Mouse (Mus musculus) thymus, postnatal 4 days (tissue): Measurements from ENCODE around the gene Cdc14a.

Source experiments
- DNase-seq: peaks from one replicate; pipeline ENCODE4 v3.0.0; 2021

The Cdc14a gene

DNA sequence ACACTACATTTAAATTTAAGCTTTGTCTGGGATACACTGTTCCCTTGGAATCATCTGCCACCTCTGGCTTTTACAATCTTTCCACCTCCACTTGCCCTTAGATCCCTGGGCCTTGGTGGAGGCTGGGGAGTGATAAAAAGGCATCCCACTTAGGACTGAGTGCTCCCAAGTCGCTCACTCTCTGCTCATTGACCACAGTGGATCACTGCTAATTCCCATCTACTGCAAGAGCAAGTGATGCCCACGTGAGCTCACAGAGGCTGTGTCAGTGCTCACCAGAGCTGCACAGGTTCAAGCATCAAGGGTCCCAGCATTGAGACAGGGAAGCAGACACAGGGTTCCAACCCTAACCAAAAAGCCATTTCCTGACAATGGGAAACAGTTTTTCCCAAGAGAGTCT, 98.3 kb downstream of the Cdc14a start:
- DNase-seq = no peak

DNA sequence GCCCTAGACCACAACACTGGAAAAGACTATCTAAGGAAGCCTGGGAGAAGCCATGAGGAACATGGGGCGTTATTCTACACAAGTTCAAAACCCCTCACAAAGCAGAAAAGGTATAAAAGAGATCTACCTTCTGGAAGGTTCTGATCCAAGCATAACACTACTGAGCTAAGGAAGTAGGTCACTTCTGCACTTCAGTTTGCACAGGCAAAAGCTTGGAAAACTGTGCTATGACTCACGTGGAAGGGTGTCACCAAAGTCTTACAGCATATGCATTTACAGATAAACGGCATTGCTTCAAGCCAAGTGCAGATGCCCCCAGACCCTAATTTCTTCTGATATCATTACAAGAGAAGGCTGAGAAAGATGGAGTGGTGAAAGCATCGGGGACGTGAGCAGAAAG, 104.1 kb downstream of the Cdc14a start:
- DNase-seq = no peak

DNA sequence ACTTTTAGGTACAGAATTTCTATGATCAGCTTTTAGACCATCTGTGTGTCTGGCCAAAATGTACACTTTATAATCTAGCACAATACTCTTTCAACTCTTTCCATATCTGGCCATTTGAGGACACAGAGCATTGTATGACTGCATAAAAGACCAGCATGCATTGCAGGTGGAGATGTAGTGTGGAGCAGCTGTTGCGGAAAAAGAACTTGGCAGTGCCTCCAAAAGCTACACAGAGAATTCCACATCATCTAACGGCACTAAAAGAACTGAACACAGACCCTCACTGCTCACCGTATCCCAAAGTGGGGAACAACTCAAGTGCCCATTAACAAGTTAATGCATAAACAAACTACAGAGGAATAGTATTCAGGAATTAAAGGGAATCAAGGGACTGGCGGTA, 112.0 kb downstream of the Cdc14a start:
- DNase-seq = no peak

DNA sequence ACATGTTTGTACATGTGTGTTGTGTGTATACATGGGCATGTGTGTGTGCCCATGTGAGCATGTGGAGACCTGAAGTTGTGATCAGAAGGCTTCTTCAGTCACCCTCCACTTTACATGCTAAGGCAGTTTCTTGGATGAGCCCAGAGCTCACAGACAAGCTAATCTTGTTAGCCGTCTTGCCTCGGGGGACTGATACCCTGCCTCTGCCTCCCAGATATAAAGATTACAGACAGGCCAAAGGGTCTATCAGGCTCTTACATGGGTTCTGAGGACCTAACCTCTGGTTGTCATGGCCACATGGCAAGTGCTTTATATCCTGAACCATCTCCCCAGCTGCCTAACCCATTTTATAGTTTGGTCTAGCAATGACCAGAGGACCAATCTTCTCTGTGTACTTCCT, 112.7 kb downstream of the Cdc14a start:
- DNase-seq = no peak

DNA sequence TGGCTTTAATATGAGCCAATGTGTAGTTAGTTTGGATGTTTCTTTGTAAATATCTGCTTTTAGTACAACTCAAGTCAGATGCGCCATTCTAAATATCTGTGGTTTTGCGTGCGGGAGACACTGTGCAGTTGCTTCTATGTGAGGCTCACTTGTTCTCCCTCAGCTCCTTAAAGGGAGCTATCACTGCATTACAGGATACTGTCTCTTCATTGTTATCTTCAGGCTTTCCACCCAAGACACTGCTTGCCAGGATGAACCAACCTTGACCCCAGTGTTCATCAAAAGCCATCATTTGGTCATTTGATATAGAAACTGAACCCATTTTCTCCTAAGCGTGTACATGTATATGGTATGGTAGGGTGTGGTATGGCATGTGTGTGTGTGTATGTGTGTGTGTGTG, 113.2 kb downstream of the Cdc14a start:
- DNase-seq = no peak

DNA sequence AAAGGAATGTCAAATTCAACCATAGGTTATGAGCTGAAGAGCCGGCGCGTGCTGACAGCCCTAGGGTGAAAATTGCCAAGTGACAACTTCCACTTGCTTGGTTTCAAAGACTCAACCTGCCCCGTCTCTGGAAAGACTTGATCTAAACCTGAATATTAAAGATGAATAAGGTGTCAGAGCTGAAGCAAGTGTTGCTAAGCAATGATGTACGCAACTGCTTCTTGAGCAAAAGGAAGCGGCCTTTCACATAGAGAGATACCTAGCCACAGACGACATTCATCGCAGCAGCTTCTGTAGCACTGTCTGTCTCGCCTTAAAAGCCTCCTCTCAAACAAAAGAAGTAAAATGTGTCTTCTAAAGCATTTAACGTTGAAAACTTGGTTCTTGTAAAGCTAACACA, 113.8 kb downstream of the Cdc14a start:
- DNase-seq = no peak

DNA sequence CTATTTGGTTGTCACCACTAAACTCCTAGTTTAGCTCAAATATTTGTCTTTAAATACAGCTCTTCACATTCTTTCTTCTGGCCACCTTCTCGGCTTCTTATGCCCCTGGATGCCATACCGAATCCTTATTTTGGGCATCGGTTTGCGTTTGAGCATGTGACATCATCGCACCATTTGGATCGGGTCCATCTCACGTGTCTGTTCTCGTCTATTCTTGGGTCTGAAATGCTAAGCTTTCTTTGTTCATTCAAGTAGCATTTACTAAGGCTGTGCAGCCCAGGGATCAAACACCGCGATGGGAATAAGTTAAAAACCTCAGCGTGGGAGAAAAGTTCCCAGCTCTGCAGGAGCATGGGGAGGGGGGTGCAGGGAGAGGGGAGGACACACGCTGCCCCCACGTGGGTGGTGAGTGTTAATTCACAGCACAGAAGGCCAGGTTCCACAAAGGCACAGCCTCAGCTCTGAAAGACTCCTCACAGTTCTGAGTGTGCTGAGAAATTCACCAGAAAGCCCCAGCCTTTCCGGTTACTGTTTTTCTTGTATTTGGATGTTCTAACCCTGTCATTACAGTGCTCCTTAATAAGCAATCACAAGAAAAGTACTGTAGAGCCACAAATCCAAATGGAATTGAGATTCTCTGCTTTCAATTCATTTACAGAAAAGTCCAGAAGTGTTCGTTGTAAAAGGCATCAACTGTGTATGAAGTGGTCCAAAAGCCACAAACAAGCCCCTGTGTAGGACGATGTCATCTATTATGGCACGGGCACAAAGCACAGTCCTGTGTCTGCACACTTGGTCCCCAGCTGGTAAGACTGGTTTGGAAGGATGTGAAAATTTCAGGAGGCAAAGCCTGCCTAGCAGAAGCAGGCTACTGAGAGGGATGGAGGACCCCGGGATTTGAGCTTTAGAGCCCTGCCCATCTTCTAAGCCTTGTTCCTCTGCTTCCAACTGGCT, 118.8 kb downstream of the Cdc14a start:
- DNase-seq = no peak

DNA sequence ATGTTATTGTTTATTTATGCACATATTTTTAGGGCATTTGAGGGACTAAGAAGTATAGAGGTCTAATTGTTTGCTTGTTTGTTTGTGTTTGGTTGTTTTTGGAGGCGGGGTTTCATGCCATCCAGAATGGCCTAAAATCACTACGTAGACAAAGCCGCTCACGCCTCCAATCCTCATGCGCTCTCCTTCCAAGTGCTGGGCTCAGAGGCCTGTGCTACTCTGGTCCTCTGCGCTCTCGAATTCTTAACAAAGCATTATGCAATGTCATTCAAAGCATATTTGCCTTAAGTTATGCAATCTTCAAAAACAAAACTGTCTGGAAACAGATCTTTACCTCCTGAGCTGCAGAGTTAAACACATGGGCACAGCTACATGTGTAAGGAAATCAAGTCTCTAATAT, 121.3 kb downstream of the Cdc14a start:
- DNase-seq = no peak

DNA sequence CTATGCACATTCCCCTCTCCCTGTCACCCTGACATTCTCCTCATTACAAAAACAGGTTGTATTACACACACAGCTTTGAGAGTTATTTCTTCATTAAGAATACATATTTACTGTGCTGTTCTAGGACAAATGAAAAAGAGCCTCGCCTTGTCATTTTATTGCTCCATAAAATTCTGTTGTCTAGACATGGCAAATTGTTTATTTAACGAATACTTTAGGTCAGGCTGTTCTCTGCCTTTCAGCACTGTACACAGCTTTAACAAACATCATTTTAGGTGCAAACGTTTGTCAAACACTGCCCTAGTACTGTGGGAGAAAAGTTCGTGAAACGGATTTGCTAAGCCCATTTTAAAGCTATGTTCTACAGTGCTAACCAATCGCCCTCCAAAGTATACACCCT, 122.1 kb downstream of the Cdc14a start:
- DNase-seq = no peak

DNA sequence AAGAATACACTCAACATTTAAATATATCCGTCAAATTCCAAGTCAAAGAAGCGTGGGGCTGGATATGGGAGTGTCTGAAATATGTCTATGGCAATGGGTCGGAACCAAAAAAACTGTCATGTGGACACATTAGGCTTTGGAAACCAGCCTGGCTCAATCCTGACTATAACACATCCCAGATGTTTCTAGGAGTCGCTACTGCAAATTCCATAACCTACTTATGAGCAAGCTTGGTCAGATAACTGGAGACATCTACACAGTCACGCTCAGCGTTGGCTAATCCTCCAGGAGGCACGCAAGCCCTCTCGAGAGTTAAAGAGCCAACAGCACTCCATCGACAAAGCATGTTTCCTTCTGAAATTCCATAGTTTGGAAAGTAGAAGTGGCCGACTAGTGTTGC, 125.1 kb downstream of the Cdc14a start:
- no peak for DNase-seq

DNA sequence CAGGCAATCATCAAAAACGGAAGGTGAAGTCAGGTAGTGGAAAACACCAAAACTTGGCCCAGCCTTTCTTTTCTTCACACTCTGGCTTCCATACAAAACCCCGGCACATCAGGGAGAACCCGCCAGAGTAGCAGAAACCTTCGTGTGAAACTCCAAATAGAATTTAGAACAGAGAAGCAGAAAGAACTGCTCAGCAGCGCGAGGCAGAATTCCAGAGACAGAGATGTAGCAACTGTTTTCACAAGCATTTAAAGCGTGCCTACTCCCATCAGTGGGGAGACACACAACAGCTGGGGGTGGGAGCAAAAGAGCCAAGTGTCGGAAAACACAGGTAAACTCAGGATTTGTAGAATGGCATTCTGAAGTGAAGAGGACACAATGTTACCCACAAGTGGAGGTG, 125.8 kb downstream of the Cdc14a start:
- no peak for DNase-seq

DNA sequence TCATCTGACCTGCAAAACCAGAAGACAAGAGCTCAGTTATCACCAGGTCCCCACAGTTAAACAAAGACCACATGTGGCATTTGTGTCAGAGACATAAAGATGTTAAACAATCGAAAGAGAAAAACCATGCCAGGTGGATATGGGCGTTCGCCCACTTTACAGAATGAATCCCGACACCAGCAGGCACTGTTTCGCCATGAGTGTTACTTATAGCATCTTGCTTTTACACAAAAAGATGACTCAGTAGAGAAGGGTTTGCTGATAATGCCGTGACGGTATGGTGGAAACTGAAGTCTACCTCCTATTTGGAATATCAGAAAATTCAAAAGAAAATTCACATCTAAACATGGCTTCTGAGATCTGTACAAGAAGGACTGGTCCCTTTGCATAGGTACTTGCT, 126.7 kb downstream of the Cdc14a start:
- DNase-seq = no peak

DNA sequence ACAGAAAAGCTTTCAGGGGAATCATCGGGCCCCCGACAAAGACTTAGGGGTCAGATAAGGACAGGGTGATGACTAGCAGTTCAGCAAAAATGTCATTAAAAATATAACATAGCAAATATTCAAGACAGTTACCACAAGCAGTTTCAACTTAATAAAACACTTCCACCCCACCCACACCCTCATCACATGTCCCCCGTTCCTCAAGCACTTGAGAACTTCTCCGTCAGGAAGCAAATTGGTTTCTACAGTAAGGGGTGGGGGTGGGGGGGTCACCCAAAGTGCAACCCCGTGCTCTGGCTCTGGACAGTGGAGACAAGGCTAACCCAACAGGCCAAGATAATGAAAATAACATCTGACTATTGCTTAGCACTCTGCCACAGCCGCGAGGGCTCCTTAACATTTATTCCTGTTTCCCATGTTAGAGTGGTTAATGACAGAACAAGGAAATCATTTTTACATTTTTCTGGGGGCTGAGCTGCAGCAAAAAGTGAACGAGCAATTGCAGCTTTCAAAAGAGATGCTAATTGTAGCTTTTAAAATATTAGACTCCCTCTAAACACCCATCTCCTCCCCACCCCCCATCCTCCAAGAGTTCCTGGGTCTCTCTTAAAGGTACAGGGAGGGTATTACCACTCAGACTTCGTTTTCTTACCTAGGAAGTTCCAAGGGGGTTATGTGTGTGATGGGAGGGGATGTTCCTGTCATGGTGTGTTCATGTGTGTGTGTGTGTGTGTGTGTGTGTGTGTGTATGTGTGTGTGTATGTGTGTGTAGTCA, 133.6 kb downstream of the Cdc14a start:
- no peak for DNase-seq

DNA sequence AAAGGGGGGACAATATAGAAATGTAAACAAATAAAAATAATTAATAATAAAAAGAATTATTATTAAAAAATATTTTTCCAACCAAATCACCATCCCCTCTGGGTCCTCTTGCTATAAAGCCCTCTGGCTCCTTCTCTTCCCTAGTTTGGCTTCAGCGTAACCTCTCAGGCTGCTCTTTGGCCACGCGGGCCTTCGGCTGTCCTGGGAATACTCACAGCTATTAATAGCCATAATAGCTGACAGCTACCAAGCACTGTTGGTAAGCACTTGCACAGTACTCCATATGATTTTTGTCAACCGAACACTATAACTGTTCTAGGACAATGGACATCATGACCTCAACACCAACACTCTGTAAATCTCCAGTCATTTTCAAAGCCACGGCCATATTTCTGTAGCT, 135.0 kb downstream of the Cdc14a start:
- DNase-seq = no peak

DNA sequence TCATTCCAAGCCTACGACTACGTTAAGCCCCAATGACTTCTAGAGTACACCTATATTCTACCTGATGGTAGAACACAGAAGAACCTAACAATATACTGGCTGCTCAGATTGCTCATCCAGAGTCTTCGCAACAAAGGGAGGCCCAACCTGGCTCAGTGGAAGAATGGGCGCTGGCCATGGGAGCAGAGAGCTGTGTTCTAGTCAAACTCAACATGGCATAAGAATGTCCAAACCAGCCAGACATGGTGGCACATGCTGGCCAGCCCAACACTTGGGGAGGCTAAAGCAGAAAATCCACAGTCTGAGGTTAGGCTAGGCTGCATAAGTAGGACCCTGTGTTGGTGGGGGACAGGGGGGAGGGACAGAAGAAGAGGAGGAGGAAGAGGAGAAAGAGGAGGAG, 139.1 kb downstream of the Cdc14a start:
- DNase-seq = no peak

DNA sequence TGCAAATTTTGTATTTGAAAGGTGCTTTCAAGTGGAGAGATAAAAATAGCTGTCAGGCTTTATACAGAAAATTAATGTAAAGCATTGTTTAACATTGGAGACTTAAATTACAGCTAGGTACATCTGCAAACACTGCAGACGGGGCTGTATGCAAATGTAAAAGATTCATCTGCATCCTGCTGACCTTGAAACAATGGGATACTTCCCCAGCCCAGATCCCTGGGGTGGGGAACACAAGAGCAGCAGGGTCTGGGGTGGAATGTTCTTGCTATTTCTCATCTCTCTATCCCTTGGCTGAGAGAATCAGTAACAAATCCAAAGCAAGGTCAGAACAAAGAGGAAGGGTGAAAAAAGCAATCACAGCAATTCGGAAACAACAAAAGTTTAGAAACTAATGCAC, 139.8 kb downstream of the Cdc14a start:
- no peak for DNase-seq

DNA sequence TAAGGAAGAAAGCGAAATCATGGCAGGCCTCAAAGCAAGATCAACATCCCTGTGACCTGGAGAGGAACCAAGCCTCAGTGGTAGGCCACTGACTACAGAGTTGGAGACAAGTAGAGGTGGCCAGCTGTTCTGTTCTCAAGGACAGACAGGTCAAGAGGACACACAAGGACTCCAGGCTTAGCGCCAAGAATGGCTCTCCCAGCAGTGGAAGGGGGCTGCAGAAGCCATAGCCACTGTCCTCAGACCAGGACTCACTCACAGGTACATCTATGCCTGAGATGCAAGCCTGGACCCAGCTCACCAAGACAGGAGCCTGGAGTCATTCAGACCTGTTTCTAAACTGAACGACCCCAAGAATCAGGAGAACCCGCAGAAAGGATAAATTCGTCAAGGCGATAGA, 142.2 kb downstream of the Cdc14a start:
- no peak for DNase-seq

DNA sequence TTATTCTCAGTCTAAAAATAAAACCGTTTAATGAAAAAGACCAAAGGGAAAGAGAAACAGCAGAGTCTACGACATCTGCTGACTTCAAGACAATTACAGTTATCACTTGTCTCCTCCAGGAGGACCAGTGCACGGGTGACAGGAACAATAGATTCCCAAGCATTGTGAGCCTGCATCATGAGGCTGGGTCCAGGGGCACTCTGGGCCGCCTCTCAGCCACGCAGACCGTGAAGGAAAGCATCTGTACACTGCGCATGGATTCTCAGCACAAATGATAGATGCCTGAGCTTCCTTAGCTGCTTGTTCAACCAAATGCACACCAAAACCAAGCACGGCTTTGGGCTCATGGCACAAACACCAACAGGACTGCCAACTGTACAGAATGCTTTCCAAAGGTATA, 146.7 kb downstream of the Cdc14a start:
- no peak for DNase-seq

DNA sequence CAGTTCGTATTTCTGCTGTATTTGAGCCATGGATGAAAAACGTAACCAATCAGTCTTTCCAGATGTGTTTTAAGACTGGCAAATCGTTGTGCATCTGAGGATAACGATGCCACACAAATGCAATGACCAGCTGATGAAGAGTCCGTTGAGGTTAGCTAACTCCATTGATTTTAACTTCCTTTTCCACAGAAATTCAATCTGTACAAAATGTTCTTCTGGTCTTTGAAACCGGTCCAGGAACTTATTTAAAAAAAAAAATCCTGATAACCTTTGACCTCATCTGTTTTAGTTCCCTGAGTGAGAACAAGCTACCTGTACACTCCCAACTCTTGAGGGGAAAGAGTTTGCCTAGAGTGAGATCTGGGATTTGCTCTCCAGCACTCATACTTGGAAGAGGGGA, 152.2 kb downstream of the Cdc14a start:
- no peak for DNase-seq

DNA sequence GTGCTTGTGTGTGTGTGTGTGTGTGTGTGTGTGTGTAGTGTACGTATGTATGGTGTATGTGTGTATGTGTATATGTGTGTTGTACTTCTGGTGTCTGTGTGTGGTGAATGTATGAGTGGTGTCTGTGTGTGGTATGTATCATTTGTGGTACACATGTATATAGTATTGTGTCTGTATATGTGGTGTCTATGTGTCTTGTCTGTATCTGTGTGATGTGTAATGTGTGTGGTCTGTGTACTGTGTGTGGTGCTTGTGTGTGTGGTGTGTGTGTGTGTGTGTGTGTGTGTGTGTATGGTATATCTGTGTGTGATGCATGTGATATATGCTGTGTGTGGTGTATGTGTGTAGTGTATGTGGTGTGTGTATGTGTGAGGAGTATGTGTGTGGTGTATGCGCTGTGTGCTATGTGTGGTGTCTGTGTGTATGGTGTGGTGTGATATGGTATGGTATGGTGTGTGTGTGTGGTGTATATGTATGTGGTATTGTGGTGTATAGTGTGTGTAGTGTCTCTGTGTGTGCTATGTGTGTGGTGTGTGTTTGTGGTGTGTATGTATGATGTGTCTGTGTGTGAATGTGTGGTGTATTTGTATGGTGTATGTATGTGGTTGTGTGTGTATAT, 156.7 kb downstream of the Cdc14a start:
- no peak for DNase-seq

DNA sequence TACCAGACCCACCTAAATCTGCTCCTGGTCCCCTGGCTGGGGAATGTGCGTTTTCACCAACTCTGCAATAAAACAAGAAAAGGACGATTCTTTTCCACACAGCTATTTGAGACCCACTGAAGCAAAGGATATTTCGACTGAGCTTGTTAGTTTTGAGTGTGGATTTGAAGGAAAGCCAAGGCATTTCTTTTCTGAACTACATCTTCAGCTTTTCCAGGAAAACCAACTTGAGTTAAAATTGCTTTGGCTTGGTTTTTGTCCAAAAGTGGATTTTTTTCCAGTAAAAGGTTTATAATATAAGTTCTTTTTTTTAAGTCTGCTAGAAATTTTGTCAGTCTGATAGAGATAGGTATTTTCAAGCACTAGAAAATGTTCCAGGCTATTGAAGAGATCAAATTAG, 157.5 kb downstream of the Cdc14a start:
- DNase-seq = no peak

DNA sequence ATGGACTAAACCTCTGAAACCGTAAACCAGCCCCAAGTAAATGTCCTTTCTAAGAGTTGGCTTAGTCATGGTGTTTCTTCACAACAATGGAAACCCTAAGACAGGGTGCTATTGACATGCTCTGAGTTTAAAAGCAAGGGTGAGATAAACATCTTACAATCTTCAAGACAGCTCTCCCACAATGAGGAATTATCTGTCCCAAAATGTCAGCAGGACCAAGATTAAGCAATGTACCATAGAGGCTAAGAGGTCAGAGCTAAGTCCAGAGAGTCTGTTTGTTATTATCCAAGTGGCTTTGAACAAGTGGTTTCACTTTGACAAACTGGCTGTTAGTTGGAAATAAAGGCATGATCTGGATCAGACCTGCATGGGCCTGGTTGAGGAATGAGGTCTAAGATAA, 159.9 kb downstream of the Cdc14a start:
- DNase-seq = no peak

DNA sequence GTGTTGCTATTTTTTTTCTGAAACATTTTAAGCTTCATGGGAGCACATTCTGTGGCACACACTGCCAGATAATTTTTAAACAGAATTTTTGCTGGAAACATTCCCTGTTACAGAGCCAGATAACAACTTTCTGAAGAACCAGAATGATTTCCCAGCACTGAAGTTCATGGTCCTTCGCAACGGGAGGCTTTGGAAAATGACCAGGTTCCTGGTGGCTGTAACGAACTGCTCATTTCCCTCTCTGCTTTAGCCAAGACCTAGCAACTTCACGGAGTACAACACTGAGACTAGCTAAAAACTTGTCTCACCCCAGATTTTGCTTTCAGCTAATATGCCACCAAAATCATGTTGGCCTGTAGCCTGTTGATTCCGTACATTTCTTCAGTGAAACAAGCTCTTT, 160.8 kb downstream of the Cdc14a start:
- DNase-seq = no peak

DNA sequence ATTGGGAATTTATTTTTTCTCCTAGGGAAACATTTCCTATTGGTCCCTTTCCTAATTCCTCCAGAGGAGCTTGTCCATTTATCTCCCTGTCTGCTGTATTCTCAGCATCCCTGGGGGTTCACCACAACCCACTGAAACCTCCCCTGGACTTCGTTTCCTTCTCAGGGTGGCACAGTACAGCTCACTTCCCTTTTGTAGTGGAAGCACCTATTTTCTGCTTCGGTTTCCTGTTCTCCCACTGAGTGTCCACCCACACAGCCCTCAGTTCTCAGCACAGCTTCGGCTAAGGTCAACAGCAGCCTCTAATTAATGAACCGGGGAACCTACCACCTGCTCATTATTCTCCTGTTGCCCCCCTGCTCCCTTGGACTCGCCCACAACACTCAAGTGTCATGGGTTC, 167.7 kb downstream of the Cdc14a start:
- no peak for DNase-seq
